Mouse (Mus musculus) cerebellum, postnatal 25 days (tissue): Measurements from ENCODE around the gene Rsph6a.

ENCODE experiments used
- DNase-seq, 2 experiments: peaks; one replicate each; pipeline ENCODE4 v3.0.0; 2021; ENCODE audit warnings: mixed read lengths in 2 of 2

Gene Rsph6a

DNA sequence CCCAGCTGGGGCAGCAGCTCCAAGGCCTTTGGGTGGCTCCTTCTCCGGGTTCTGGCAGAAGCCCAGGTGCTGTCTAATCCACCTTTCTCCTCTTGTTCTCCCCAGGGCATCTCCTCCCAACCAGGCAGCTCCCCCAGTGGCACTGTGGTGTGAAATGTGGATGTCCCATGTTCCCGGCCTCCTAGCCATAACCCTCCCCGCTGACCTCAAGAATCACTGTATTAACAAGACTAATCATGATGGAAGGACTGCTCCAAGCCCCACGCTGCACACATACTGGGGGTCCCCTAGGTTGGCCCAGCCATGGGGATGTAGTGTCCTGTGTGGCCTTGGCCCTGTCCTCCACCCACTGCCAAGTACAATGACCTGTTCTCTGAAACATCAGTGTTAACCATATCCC, 27.7 kb downstream of the Rsph6a start:
- no peak for DNase-seq

DNA sequence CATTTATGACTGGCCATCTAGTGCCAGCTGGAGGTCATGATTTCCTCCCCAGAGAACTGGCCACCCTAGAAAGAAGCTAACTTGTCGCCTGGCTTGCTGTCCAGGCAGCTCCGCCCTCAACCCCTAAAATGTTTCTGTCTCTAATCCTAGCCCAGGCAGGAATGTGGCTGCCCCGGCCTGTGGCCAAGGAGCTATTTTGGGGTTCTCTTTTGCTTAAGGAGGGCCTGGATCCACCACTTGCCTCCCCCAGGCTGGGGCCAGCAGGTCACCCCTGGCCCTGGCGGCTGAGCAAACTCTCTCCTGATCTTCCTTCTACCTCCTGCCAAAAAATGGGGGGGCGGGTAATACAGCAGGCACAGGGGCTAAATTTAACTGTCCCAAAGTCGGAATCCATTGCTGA, 28.6 kb downstream of the Rsph6a start:
- DNase-seq: no peak

DNA sequence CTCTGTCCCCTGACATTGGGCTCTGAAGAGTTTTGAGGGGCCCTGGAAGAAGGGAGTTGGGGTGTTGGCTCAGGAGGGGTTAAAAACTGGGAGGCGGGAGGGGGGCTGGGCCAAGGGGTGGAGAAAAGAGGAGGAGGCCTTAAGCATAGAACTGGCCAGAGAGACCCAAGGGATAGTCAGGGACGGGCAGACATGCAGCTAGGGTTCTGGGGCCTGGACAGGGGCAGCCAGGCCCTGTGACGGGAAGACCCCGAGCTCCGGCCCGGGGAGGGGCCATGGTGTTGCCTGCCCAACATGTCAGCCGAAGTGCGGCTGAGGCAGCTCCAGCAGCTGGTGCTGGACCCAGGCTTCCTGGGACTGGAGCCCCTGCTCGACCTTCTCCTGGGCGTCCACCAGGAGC, 29.2 kb downstream of the Rsph6a start, which contains the start of gene Dmpk:
TSS of gene Dmpk (plus strand) at position 149 of the 400 bp plus-strand sequence.
- no peak for DNase-seq

DNA sequence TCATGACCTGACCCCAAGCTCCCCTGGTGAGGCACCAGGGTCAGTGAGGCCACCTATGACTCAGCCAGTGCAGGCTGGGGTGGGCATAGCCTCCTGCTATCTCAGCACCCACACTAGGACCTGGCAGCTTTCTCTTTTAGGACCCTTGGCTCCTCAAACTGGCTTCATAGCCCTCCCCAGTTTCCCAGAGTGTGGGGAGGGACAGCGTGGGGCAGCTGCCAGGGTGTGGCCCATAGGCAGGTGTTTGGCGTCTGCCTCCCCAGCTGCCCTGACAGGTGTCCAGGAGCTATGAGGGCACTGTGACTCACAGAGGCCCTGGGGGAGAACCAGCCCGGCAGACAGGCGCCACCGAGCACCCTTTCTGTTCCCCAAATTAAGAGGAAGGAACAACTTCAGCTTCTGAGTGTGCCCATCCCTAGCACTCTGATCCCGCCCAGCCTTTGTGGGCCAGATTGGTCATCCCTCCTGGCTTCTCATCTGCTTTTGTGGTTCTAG, 29.8 kb downstream of the Rsph6a start:
- DNase-seq: no peak

DNA sequence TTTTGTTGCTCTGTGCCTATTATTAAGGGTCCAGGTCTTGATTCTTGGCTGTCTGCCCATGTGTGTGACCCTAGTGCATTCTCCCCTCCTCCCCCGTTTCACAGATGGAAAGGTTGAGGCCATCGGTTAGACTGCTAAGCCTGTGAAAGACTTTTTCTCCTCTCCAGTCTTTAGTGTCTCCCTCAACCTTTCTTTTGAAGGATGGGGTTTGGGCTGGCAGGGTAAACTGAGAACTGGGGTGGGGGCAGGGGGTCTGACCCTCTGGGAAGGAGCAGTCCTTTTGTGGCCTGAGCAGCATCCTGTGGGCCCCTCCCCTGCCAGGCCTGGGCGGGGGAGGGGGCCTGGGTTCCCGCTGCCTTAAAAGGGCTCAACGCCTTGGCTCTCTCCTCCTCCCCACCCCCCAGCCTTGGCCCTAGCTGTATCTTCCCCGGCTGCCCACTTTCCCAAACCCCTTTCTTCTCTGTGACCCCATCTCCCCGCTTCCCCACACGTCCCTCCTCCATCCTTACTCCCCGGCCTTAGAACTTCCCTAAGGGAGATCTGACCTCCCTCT, 30.5 kb downstream of the Rsph6a start:
- DNase-seq: no peak

DNA sequence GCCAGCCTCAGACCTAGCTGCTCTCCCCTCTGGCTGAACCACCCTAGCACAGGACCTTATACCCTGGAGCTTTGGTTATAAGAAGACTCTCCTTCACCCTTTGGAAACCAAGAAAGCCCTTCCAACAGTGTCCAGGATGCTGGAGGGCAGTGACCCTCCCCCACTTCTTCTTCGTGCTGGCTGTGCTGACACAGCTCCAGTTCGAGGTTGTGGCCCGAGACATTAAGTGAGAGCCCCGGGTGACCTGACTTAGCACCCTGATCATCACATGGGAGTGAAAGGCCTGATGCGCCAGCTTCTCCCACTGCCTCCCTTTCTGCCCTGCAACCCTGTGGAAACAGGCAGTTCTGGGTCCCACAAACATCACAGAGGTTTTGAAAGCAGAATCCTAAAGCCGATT, 31.0 kb downstream of the Rsph6a start:
- DNase-seq: no peak

DNA sequence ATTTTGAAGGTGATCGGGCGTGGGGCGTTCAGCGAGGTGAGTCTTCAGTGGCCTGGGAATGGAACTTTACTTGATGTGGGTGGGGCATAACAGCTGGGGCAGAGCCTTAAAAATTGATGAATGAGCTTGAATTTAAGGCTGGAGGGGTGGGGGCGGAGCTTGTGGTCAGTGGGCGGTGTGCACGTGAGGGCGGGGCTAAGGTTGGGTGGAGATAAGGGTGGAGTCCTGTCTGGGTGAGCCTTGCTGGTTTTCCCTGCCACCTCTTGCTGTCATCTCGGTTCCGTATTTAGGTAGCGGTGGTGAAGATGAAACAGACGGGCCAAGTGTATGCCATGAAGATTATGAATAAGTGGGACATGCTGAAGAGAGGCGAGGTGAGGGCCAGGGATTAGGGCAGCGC, 31.6 kb downstream of the Rsph6a start:
- peak in 1 of 2 experiments; percentile 40 for DNase-seq

DNA sequence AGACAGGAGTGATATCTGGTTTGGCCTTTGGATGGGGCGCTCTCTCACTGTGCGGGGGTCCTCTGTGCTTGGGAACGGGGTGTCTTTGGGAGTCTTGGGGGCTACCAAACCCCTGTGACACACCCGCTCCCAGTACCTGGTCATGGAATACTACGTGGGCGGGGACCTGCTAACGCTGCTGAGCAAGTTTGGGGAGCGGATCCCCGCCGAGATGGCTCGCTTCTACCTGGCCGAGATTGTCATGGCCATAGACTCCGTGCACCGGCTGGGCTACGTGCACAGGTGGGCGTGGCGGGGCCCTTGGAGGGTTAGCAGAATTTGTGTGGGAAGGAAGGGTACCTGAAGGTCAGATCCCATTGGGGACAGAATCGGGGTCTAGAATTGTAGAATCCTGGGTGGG, 32.3 kb downstream of the Rsph6a start:
- DNase-seq: no peak

DNA sequence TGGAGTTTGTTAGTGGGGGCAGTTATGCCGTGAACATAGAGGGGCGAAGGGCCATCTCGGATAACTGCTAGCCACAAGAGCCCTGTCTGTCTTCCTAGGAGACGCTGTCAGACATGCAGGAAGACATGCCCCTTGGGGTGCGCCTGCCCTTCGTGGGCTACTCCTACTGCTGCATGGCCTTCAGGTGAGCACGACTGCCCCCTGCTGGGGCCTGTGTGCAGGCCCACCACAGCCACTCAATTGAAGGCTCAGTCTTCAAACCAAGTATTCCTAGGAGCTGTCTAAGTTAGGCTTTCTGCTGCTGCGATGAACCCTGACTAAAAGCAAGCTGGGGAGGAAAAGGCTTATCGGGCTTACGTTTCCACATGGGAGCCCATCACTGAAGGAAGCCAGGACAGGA, 34.3 kb downstream of the Rsph6a start:
- DNase-seq: peak; percentile 49 to 75

DNA sequence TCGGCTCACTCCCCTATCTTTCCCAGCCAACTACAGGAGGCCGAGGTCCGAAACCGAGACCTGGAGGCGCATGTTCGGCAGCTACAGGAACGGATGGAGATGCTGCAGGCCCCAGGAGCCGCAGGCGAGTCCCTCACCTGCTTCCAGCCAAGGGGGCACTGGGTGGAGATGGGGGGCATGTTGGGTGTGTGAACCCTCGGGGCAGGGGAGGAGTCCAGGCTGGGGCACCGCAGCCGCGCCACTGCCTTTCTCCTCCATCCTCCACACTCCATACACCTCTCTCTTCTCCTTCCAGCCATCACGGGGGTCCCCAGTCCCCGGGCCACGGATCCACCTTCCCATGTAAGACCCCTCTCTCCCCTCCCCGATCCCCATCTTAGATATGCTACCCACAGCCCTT, 37.4 kb downstream of the Rsph6a start:
- no peak for DNase-seq

DNA sequence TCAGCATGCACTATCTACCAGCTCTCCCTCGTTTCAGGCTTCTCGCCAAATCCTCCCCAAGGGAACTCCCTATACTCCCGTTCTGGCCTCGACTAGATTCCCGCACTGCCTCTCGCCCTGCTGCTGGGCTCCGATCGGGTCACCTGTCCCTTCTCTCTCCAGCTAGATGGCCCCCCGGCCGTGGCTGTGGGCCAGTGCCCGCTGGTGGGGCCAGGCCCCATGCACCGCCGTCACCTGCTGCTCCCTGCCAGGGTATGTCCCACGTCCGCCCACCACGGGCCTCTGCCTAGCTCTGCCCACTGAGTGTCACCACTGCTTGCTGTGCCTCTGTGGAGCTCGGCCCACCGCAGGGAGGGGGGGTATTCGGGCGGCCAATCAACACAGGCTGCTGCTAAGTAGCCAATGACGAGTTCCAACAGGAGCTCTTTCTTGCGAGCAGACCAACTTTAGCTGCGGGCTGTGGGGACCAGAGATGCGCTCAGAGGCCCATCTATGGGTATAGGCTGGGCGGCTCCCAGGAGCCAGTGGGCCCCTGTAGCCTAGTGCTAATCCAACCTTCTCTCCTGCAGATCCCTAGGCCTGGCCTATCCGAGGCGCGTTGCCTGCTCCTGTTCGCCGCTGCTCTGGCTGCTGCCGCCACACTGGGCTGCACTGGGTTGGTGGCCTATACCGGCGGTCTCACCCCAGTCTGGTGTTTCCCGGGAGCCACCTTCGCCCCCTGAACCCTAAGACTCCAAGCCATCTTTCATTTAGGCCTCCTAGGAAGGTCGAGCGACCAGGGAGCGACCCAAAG, 38.1 kb downstream of the Rsph6a start:
- DNase-seq: peak in 1 of 2 experiments; percentile 41

DNA sequence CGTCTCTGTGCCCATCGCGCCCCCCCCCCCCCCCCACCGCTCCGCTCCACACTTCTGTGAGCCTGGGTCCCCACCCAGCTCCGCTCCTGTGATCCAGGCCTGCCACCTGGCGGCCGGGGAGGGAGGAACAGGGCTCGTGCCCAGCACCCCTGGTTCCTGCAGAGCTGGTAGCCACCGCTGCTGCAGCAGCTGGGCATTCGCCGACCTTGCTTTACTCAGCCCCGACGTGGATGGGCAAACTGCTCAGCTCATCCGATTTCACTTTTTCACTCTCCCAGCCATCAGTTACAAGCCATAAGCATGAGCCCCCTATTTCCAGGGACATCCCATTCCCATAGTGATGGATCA, 38.7 kb downstream of the Rsph6a start:
- DNase-seq: peak; percentile 67 to 81

DNA sequence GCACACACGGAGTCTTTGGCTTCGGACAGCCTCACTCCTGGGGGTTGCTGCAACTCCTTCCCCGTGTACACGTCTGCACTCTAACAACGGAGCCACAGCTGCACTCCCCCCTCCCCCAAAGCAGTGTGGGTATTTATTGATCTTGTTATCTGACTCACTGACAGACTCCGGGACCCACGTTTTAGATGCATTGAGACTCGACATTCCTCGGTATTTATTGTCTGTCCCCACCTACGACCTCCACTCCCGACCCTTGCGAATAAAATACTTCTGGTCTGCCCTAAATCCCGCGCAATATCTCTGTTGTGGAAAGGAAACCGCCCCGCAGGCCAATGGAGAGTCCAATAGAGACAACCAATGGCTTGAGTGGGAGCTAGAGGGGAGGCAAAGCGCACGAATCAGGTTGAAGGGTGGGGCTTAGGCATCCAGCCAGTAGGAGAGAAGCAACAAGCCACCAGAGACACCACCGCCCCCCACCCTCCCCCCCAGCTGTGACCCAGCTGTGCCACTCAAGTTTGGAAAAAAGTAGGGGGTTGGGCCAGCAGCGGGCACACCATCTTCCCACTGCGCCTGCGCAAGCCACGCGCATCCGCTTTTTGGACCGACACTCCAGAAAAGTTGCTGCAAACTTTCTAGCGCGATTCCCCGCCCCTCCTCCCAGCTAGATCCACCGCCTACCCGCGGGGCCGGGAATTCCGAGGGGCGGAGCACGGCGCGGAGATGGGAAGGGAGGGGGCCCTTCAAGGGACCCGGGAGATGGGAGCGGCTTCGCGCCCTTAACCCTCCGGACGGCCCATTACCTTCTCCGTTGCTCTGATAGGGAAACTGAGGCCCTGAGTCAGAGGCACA, 39.3 kb downstream of the Rsph6a start:
- DNase-seq: peak; percentile 49 to 66

DNA sequence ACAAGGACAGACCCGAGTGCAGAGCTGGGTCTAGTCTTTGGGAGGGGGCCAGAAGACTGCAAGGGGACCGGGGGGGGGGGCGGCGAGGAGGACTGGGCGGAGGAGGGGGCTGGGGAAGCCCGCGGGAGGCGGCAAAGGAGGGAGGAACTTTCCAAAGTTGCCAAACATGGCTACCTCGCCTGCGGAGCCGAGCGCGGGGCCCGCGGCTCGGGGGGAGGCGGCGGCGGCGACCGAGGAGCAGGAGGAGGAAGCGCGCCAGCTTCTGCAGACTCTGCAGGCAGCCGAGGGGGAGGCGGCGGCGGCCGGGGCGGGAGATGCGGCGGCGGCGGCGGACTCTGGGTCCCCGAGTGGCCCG, 40.0 kb downstream of the Rsph6a start, which contains the start of gene Six5:
TSS of gene Six5 (plus strand) at position 124 of the 355 bp plus-strand sequence.
- DNase-seq: peak in 1 of 2 experiments; percentile 44

DNA sequence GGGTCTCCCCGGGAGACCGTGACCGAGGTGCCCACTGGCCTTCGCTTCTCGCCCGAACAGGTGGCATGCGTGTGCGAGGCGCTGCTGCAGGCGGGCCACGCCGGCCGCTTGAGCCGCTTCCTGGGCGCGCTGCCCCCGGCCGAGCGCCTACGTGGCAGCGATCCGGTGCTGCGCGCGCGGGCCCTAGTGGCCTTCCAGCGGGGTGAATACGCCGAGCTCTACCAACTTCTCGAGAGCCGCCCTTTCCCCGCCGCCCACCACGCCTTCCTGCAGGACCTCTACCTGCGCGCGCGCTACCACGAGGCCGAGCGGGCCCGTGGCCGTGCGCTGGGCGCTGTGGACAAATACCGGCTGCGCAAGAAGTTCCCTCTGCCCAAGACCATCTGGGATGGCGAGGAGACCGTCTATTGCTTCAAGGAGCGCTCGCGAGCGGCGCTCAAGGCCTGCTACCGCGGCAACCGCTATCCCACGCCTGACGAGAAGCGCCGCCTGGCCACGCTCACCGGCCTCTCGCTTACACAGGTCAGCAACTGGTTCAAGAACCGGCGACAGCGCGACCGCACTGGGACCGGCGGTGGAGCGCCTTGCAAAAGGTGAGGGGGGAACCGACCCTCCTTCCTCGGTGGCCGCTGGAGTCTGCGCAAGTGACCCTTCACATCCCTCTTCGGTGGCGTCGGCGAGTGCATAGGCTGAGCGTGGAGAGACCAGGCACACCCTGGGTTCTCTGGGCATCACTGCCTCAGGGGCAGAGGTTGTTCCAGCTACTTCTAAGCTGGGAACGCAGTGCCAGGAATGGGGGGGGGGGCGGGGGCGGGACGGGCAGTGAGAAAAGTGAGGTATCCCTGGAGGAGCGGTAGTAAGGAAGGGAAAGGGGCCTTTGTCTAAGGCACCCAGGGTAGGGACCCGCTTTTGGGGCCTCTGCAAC, 40.6 kb downstream of the Rsph6a start:
- peak in 1 of 2 experiments; percentile 45 for DNase-seq

DNA sequence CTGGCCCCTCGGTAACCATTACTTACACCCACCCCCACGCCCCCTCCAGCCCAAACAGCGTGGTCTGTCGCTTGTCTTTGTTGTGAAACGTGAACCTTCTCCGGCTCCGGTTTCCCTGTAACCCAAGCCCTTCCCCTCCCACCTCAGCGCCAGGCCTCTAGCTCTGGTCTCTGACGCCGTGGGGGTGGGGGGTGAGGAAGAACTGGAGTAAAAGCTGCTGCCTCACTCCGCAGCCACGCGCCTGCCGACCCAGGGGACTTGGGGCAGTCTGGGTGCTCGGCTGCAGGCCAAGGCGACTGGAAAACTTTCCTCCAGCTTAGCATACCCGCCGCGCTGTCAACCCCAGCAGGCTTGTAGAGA, 41.2 kb downstream of the Rsph6a start:
- DNase-seq: no peak

DNA sequence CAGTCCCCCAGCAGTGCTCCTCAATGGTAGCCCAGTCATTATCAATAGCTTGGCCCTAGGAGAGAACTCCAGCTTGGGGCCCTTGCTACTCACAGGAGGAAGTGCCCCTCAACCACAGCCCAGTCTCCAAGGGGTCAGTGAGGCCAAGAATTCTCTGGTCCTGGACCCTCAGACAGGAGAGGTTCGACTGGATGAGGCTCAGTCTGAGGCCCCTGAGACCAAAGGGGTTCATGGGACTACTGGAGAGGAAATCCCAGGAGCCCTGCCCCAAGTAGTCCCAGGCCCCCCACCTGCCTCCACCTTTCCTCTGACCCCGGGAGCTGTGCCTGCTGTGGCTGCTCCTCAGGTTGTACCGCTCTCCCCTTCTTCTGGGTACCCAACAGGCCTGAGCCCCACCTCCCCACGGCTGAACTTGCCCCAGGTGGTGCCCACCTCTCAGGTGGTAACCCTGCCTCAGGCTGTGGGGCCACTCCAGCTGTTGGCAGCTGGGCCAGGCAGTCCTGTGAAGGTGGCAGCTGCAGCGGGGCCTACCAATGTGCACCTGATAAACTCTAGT, 42.0 kb downstream of the Rsph6a start:
- DNase-seq: no peak

DNA sequence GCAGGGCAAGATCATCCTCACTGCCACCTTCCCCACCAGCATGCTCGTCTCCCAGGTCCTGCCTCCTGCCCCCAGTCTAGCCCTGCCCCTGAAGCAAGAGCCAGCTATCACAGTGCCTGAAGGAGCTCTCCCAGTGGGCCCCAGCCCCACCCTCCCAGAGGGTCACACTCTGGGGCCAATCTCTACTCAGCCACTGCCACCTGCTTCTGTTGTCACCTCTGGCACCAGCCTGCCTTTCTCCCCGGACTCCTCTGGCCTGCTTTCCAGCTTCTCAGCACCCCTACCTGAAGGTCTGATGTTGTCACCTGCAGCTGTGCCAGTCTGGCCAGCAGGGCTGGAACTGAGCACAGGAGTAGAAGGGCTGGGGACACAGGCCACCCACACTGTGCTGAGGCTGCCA, 42.7 kb downstream of the Rsph6a start:
- DNase-seq: no peak

DNA sequence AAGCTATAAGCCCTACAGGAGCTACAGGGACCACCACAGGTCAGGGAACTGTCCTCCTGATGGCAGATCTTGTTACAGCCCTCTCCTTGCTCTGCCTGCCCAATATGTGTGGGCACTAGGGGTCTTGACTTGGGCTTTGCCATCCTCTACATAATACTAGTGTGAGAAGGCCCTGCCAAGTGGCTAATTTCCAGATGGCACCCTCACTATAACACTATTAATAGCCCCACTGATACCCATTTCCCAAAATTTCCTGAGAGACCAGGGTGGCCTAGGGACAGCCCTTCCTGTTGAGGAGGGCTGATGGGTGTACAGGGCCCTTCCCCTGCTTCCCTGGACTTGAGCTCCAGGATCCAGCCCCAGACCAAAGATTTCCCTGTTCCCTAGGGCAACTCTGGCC, 43.4 kb downstream of the Rsph6a start:
- no peak for DNase-seq

DNA sequence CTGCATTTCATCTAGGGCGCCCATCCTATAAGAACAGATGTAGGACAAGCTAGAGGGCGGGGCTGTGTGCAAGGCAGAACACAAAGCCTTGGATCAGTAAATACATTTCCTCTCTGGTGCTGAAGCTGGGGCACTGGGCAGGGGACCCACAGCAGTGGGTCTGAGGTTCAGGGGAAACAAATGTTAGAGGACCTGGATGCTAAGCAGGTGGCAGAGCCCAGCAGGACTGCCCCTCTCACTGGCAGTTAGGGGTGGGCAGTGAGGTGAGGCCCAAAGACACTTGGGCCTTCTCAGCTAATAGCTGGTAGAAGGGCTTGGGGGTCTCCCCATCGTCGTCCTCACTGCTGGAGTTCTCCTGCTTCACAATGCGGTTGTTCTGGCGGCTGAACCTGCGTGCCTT, 44.3 kb downstream of the Rsph6a start:
- no peak for DNase-seq

DNA sequence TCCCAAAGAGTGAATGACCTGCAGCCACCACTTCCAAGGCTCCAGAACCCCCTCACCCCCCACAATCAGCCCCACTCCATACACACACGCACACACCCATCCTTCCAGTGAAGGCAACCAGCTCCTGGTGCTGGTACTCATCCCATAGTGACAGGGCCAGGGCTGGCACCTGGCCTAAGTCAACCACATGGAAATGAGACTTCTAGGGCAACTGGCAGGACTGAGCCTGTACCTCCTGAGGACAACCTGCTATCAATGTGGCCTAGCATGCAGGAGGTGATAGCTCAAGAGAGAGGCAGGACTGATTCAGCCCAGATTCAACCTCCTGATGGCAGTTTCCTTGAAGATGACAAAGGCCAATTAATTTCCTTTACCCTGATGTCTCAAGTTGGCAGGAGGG, 45.8 kb downstream of the Rsph6a start:
- DNase-seq: no peak

DNA sequence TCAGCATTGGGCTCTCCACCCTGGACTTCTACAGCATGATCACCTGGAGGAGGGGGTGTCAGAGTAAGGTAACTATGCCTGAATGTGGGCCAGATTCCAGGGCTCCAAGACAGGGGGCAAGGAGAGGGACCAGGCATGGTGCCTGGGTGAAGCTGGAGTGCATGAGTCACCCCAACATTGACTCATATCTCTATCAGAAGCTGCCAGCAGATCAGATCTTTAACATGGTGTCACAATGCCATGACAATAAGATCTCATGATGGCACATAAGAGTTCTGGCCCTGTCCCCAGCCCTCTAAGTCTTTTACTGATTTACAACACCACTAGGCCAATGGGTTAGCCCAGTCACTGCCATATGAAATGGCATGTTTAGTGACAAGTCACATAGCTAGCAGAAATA, 49.3 kb downstream of the Rsph6a start:
- DNase-seq: no peak
